Mouse (Mus musculus) embryonic facial prominence, embryonic 15.5 days (tissue): ENCODE measurements around the gene Lrtm2. TPM values are rescaled to one million over a fixed set of nuclear protein-coding genes. Genes with fewer than 3 reads are reported as not detected.
"Not testable (repeated sequence)": the region's sequence is repeated elsewhere in the genome, so short reads cannot be mapped to it uniquely, and the experiment has no call there.

Experiments
- ATAC-seq: fragments of 200-750 bp; cut with Nextera tagmentation; 2 replicates; pipeline ENCODE4 v1.8.0; 2017; ENCODE audit warnings: low read depth, moderate TSS enrichment; ENCODE audit not compliant: insufficient number of reproducible peaks, low FRiP score, low TSS enrichment
- H3K27ac ChIP-seq: fragments of 300-500 bp; sonication (generic); replicated peaks from 2 replicates; pipeline ENCODE4 v1.5.1; 2015; ENCODE audit warnings: mild to moderate bottlenecking, inconsistent platforms
- H3K27me3 ChIP-seq: fragments of 300-500 bp; sonication (generic); 2 replicates; pipeline ENCODE4 v1.6.1; 2015; ENCODE audit warnings: inconsistent platforms
- H3K36me3 ChIP-seq: fragments of 300-500 bp; sonication (generic); 2 replicates; pipeline ENCODE4 v1.6.1; 2015; ENCODE audit warnings: mild to moderate bottlenecking, inconsistent platforms
- H3K4me1 ChIP-seq: fragments of 300-500 bp; sonication (generic); 2 replicates; pipeline ENCODE4 v1.6.1; 2015; ENCODE audit warnings: inconsistent platforms
- H3K4me2 ChIP-seq: fragments of 300-500 bp; sonication (generic); replicated peaks from 2 replicates; pipeline ENCODE4 v1.6.1; 2015; ENCODE audit warnings: mild to moderate bottlenecking, inconsistent platforms
- H3K4me3 ChIP-seq: fragments of 300-500 bp; sonication (generic); replicated peaks from 2 replicates; pipeline ENCODE4 v1.5.1; 2015; ENCODE audit warnings: mild to moderate bottlenecking, inconsistent platforms
- H3K9ac ChIP-seq: fragments of 300-500 bp; sonication (generic); 2 replicates; pipeline ENCODE4 v1.6.1; 2015; ENCODE audit warnings: inconsistent platforms
- H3K9me3 ChIP-seq: fragments of 300-500 bp; sonication (generic); replicated peaks from 2 replicates; pipeline ENCODE4 v1.6.1; 2016; ENCODE audit warnings: inconsistent platforms
- WGBS: fragments of 180-500 bp; shearing (Covaris S2); methylation state at CpG from one replicate; pipeline ENCODE4 v1.1.7; 2015; 5-methylcytosine and 5-hydroxymethylcytosine counted together
- polyA plus RNA-seq: library from polyadenylated mRNA; unstranded; fragments of >200 nt; fragmentation: Nextera tagmentation; extraction: Ambion mirVana; gene quantifications from 2 replicates; pipeline ENCODE4 v1.2.1, GENCODE M21; 2015

The Lrtm2 gene
- 0.13 and 0.17 TPM in 2 replicates for polyA plus RNA-seq

DNA sequence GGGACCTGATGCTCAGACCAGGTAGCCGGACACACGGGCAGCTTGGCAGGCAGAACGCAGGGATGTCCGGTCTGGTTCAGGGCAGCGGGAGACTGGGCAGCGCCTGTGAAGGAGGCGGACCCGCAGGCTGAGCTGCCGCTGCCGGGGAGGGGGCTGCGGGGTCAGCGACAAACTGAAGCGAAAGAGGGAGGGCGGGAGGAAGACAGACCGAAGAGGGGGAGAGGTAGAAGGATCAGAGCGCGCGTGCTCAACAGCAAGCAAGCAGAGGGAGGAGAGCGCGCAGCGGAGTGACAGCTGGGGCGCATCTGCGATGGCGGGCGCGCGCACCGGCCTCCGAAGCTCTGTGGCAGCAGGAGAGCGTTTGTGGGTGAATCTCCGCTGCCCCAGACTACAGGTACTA, at the start of gene Lrtm2:
Gene Lrtm2 (minus strand): TSS at position 261 of the 400 bp plus-strand sequence.
- WGBS, result under 1% methylated on average over 30 of the region's 31 CpGs
- peak within 1 kb of the TSS; percentile 52 for H3K4me2 ChIP-seq
- no peak within 1 kb of the TSS for H3K9ac ChIP-seq
- peaks cover 53% of the 10 kb centered on the region for H3K27me3 ChIP-seq
- peaks cover 21% of the 10 kb centered on the region for H3K4me1 ChIP-seq
- peak within 1 kb of the TSS; percentile 34 for H3K4me3 ChIP-seq
- no peak for ATAC-seq
- H3K9me3 ChIP-seq, result no peaks in the 10 kb centered on the region
- H3K36me3 ChIP-seq, result no peaks in the 10 kb centered on the region
- H3K27ac ChIP-seq, result no peak within 1 kb of the TSS

DNA sequence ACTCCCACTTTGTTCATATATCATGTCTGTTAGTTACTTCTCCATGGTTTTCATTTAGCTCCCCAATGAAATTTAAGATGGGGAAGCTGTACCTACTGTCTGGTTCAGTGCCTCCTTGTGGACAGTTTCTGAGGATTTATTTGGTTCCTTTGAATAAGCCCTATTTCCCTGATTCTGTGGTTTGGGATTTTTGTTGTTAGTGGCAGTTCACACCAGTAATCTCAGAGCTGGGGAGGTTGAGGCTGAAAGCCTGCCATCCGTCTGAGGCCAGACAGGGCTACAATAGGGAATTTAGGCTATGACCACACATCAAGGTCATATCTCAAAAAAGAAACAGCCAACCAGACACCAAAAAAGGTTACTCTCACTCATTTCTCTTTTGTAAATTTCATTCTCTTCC, 48.1 kb upstream of the Lrtm2 start:
- no peaks in the 10 kb centered on the region for H3K9me3 ChIP-seq
- no peak overlapping the region for H3K9ac ChIP-seq
- H3K27me3 ChIP-seq, result no peaks in the 10 kb centered on the region
- no peak overlapping the region for H3K27ac ChIP-seq
- no peak overlapping the region for H3K4me3 ChIP-seq
- no peaks in the 10 kb centered on the region for H3K4me1 ChIP-seq
- 85% methylated on average over 1 of the region's 1 CpGs for WGBS
- H3K4me2 ChIP-seq, result no peak overlapping the region
- no peaks in the 10 kb centered on the region for H3K36me3 ChIP-seq
- no peak for ATAC-seq

DNA sequence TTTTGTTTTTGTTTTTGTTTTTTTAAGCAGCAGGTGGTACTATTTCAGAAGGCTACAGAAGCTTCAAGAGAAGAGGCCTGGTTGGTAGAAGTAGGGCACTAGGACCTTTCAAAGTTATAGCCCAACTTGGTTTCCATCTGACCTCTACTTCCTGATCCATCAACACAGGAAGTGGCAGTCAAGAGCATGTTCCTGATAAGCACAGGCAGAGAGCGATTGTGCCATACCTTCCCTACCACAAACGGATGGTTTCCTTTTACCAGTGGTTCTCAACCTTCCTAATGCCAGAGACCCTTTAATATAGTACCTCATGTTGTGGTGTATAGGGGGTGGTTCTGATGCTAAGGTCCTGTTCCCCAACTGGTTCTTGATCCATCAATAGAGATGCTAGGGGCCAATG, 47.0 kb upstream of the Lrtm2 start:
- H3K27me3 ChIP-seq, result no peaks in the 10 kb centered on the region
- H3K4me1 ChIP-seq, result no peaks in the 10 kb centered on the region
- no peaks in the 10 kb centered on the region for H3K9me3 ChIP-seq
- H3K27ac ChIP-seq, result no peak overlapping the region
- H3K36me3 ChIP-seq, result no peaks in the 10 kb centered on the region
- 66% methylated on average over 2 of the region's 2 CpGs for WGBS
- no peak overlapping the region for H3K9ac ChIP-seq
- no peak overlapping the region for H3K4me2 ChIP-seq
- ATAC-seq, result no peak
- no peak overlapping the region for H3K4me3 ChIP-seq

DNA sequence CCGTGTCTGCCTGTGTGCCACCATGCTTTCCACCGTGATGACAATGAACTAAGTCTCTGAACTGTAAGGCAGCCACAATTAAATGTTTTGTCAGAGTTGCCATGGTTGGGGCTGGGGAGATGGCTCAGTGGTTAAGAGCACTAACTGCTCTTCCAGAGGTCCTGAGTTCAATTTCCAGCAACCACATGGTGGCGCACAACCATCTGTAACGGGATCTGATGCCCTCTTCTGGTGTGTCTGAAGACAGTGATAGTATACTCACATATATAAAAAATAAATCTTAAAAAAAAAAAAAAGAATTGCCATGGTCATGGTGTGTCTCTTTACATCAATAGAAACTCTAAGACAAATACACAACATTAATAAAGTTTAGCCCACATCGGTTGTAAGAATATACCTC, 44.5 kb upstream of the Lrtm2 start:
- no peak overlapping the region for H3K27ac ChIP-seq
- 78% methylated on average over 5 of the region's 5 CpGs for WGBS
- H3K4me3 ChIP-seq, result no peak overlapping the region
- H3K4me2 ChIP-seq, result no peak overlapping the region
- no peak for ATAC-seq
- no peaks in the 10 kb centered on the region for H3K27me3 ChIP-seq
- no peaks in the 10 kb centered on the region for H3K4me1 ChIP-seq
- H3K9me3 ChIP-seq, result no peaks in the 10 kb centered on the region
- H3K9ac ChIP-seq, result no peak overlapping the region
- H3K36me3 ChIP-seq, result no peaks in the 10 kb centered on the region

DNA sequence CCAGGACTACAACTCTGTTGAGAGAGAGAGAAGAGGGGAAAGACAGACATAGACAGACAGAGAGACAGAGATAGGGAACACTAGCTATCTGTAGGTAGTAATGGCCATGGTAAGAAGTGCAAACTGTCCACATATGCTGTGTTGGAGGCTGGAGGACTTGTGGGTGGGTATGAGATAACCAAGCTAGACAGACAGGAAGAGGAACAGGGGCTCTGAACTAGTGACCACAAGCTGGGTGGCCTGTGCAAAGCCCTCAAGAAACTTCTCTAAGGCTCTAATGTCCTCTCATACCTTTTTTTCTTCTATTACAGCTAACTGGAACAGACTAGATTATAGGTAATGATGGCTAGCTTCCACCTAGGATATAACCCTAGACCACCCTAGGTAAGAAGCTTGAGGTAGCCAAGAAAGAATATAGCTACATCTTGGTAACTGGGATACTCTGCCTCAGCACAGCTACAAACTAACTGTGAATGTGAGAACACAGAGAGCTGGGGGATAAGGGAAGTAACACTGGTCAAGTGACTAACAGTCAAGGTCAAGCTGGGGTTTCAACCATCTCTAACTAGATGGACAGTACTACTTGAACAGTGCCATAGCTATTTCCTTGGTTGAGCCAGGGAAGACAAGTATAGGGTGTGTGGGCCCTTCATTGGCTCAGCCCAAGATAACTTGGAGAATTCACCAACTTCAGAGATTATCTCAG, 42.6 kb upstream of the Lrtm2 start:
- H3K4me3 ChIP-seq, result no peak overlapping the region
- H3K9me3 ChIP-seq, result no peaks in the 10 kb centered on the region
- H3K27ac ChIP-seq, result no peak overlapping the region
- H3K9ac ChIP-seq, result no peak overlapping the region
- no peak for ATAC-seq
- H3K4me1 ChIP-seq, result no peaks in the 10 kb centered on the region
- no peaks in the 10 kb centered on the region for H3K27me3 ChIP-seq
- no peaks in the 10 kb centered on the region for H3K36me3 ChIP-seq
- H3K4me2 ChIP-seq, result no peak overlapping the region

DNA sequence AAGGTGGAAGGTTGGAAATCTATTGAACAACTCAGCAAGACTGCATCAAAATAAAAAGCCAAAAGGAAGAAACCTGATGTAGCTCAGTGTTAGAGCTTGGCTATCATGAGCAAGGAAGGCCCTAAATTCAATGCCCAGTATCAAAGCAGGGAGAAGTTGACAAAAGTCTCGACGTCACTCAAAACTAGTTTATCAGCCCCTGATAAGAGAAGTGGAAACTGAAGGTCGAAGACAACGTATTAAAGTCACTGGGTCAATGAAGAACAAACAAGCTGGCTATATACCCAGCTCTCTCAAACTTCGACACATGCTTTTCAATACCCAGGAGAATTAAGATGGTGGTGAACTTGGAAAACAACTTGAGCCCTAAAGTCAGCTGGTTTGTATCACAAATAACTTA, 41.7 kb upstream of the Lrtm2 start:
- ATAC-seq, result no peak
- 81% methylated on average over 5 of the region's 5 CpGs for WGBS
- no peaks in the 10 kb centered on the region for H3K27me3 ChIP-seq

DNA sequence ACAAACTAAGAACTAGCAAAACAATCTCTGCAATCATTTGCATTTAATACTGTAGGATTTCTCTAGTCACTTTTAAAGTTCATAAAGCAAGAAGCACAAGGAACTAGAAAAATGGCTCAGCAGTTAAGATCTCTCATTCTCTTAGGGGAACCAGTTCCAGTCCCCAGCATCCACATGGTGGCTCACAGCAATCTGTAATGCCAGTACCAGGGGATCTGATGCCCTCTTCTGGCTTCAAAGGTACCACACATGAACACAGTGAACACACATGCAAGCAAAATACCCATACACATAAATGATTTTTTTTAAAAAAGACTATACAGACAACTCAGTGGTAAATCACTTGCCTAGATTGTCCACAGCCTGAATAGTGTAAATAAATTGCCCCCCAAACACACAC, 41.1 kb upstream of the Lrtm2 start:
- Histone ChIP-seq H3K4me3 (no peak overlapping the region), H3K27ac (no peak overlapping the region), H3K9me3 (no peaks in the 10 kb centered on the region), H3K27me3 (no peaks in the 10 kb centered on the region), H3K36me3 (peaks cover 6% of the 10 kb centered on the region; the same call in 1 of the 2 replicates), H3K4me1 (no peaks in the 10 kb centered on the region), H3K9ac (no peak overlapping the region), H3K4me2 (no peak overlapping the region)
- ATAC-seq, result no peak

More for the DNA sequence above, 41.7 kb upstream of the Lrtm2 start:
- no peaks in the 10 kb centered on the region for H3K4me1 ChIP-seq
- H3K9ac ChIP-seq, result no peak overlapping the region
- no peak overlapping the region for H3K4me3 ChIP-seq
- peaks cover 4% of the 10 kb centered on the region; the same call in 1 of the 2 replicates for H3K36me3 ChIP-seq
- no peak overlapping the region for H3K4me2 ChIP-seq
- H3K9me3 ChIP-seq, result no peaks in the 10 kb centered on the region
- H3K27ac ChIP-seq, result no peak overlapping the region

DNA sequence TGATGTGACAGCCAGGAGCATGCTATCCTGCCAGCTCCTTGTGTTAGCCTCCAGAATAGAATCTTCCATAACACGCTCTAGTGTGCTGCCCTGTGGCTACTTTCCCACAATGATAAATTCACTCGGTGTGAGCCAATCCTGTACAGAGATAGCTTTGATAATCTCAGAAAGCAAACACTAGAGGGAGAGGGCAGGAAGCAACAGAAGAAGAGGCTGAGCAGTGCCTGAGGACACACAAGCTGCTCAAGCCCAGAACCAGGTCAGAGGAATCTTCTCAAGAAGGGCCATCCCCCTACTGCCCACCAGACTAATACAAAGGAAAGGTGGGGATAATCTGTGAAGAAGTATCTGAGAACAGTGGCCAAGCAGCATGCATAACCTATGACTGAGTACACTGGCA, 36.8 kb upstream of the Lrtm2 start:
- H3K9me3 ChIP-seq, result no peaks in the 10 kb centered on the region
- peaks cover 31% of the 10 kb centered on the region for H3K36me3 ChIP-seq
- H3K4me3 ChIP-seq, result no peak overlapping the region
- H3K4me1 ChIP-seq, result no peaks in the 10 kb centered on the region
- no peak overlapping the region for H3K4me2 ChIP-seq
- no peak overlapping the region for H3K9ac ChIP-seq
- WGBS, result 83% methylated on average over 2 of the region's 2 CpGs
- no peak for ATAC-seq
- H3K27me3 ChIP-seq, result no peaks in the 10 kb centered on the region
- H3K27ac ChIP-seq, result no peak overlapping the region

DNA sequence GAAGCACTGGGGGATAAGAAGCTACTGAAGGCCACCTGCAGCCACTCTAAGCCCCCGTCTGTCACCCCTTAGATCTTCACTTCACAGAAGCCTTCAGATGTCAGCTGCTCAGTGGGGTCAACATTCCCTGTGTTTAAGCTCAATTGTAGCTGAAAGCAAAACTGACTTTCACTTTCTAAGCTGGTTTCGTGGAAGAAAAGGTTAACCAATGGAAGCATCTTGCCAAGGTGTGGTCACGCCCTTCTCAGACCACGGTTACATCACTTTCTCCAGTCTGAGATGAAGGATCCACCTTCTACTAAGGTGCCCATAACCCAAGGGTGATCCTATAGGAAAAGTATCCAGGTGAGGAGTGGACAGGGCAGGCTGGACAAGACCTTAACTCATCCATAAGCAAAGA, 36.2 kb upstream of the Lrtm2 start:
- H3K27me3 ChIP-seq, H3K4me2 ChIP-seq, H3K4me1 ChIP-seq, H3K9me3 ChIP-seq, H3K4me3 ChIP-seq, H3K9ac ChIP-seq, H3K27ac ChIP-seq, ATAC-seq: not testable (repeated sequence)
- H3K36me3 ChIP-seq, result peaks cover 32% of the 10 kb centered on the region
- whole genome bisulfite sequencing, result 88% methylated on average over 4 of the region's 4 CpGs

DNA sequence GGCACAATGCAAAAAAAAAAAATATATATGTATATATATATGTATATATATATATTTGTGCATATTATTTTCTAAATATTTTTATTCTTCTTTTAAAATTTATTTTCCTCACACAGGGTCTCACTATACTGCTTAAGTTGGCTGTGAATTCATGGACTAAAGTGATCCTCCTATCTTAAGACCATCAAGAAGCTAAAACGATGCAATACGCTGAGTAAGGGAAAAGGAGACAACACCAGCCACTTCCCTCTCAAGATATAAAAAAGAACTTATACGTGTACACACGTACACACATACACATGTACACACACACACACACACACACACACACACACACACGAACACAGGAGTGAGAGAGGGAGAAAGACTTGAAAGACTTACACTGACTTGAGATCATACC, 33.0 kb upstream of the Lrtm2 start:
- no peak overlapping the region for H3K27ac ChIP-seq
- no peak overlapping the region for H3K9ac ChIP-seq
- no peak overlapping the region for H3K4me3 ChIP-seq
- H3K27me3 ChIP-seq, result no peaks in the 10 kb centered on the region
- H3K4me2 ChIP-seq, result no peak overlapping the region
- H3K9me3 ChIP-seq, result no peaks in the 10 kb centered on the region
- no peak for ATAC-seq
- 88% methylated on average over 5 of the region's 5 CpGs for WGBS
- H3K4me1 ChIP-seq, result no peaks in the 10 kb centered on the region
- H3K36me3 ChIP-seq, result peaks cover 54% of the 10 kb centered on the region

DNA sequence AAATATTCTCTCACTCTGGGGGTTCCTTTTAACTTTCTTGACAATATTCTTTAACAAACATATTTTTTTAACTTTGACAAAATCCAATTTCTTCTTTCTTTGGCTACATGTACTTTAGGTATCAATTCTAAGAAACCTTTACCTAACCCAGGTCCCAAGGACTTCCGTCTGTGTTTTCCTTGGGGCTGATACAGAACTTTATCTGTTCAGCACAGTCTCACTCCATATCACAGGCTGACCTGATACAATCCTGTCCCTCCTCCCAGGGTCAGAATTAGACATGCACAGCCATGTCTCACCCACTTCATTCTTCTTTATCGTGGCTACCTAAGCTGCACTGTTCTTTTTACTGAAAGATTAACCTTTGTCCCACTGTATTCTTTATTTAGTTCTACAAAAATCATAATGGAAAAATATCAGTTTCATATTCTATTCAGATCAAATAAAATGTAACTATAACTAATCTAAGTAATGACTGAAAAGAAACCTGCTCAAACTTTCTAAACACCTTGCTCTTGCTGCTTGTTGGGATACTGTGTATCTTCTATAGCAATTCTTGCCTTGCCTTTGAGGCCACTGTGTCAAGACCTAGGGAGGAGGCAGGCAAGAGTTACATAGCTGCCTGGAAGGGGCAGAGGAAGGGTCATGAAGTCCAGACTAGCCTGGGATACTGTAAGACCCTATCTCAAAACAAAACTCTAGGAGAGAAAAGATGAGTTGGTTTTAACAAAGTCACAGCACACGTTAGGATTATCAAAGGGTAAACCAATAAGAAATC, 30.5 kb upstream of the Lrtm2 start:
- no peak for ATAC-seq
- H3K9me3 ChIP-seq, result no peaks in the 10 kb centered on the region
- peaks cover 69% of the 10 kb centered on the region for H3K36me3 ChIP-seq
- no peak overlapping the region for H3K4me3 ChIP-seq
- no peak overlapping the region for H3K9ac ChIP-seq
- 91% methylated on average over 3 of the region's 3 CpGs for WGBS
- H3K27ac ChIP-seq, result no peak overlapping the region
- no peaks in the 10 kb centered on the region for H3K27me3 ChIP-seq
- no peaks in the 10 kb centered on the region for H3K4me1 ChIP-seq
- no peak overlapping the region for H3K4me2 ChIP-seq

DNA sequence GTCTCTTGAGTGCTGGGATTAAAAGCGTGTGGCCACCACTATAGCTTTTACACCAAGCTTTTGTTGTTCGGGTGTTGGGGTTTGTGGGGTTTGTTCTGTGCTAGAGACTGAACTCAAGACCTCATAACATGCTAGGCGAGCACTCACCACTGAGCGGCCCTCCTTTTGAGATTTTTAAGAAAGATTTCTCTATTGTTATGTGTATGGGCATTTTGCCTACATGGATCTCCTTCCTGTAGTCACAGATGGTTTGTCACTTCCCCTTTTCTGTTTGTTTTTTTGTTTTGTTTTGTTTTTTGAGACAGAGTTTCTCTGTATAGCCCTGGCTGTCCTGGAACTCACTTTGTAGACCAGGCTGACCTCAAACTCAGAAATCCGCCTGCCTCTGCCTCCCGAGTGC, 29.7 kb upstream of the Lrtm2 start:
- 90% methylated on average over 6 of the region's 6 CpGs for WGBS
- not testable (repeated sequence) for H3K4me2 ChIP-seq, H3K27ac ChIP-seq, H3K27me3 ChIP-seq, H3K9me3 ChIP-seq, ATAC-seq, H3K4me3 ChIP-seq, H3K4me1 ChIP-seq, H3K9ac ChIP-seq
- peaks cover 72% of the 10 kb centered on the region for H3K36me3 ChIP-seq
